Mouse (Mus musculus): ENCODE results near the gene Mpped2. TPM values are rescaled to one million over a fixed set of nuclear protein-coding genes. Genes with fewer than 3 reads are reported as not detected.

Mpped2 gene
- polyA plus RNA-seq, 1 experiment from 2014 or later = 83.9 TPM

DNA sequence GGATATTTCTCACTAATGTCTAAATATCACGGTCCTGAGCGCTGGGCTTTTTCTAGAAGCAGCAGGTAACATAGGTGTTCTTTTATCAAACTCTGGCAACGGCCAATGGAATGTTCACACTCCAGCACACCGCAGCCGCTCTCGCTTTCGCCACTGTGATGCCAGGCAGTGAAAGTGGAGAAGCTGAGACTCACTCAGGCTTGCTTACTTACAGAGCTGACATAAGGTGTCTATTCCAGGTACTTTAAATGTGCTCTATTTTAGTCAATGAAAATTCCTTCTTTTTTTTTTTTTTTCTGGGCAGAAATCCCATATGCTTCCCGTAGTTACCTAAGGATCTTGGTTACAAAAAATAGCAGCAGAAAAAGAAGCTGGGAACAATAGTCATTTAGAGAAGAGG, 18.8 kb upstream of the Mpped2 start:
- no peak overlapping the region for H3K4me2 ChIP-seq (ENCODE audit: low read depth)
- no peak overlapping the region for H3K9ac ChIP-seq (ENCODE audit: low read length)
- no peaks in the 10 kb centered on the region for H3K27me3 ChIP-seq (ENCODE audit: control insufficient read depth, insufficient read depth, low read length)
- H3K27ac ChIP-seq (ENCODE audit: low read depth, low read length) = no peak overlapping the region
- H3K36me3 ChIP-seq (ENCODE audit: control insufficient read depth, insufficient read depth, low read length) = no peaks in the 10 kb centered on the region
- DNase-seq (ENCODE audit: low spot score) = no peak
- 92% methylated on average over 8 of the region's 8 CpGs for WGBS
- H3K4me3 ChIP-seq (ENCODE audit: low read depth, low read length) = no peak overlapping the region
- H3K4me1 ChIP-seq (ENCODE audit: control insufficient read depth, insufficient read depth, low read length) = no peaks in the 10 kb centered on the region
- ATAC-seq (ENCODE audit: insufficient read depth, low FRiP score, low TSS enrichment) = no peak
- H3K9me3 ChIP-seq (ENCODE audit: control insufficient read depth, low read length) = no peaks in the 10 kb centered on the region

DNA sequence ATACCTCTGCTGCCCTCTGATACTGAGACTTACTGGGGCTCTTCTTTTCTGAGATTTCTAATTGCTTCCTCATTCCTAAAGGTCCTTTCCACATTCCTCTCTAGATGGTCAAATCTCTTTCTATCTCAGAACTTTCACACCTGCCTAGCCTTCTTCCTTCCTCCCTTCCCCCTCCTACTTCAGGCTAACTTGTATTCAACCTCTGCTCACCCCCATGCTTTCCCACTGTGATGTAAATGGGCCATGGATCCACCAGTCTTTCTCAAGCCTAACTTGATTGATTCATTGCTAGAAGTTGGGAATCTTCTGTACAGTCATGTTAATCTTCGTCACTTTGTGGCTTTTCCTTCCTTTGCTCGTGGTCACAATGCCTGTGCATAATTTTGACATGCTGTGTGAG, 15.6 kb upstream of the Mpped2 start:
- WGBS = 34% methylated on average over 2 of the region's 2 CpGs
- Histone ChIP-seq H3K4me1 (ENCODE audit: control insufficient read depth, insufficient read depth, low read length) (no peaks in the 10 kb centered on the region), H3K27me3 (ENCODE audit: control insufficient read depth, insufficient read depth, low read length) (no peaks in the 10 kb centered on the region), H3K4me2 (ENCODE audit: low read depth) (no peak overlapping the region), H3K9ac (ENCODE audit: low read length) (no peak overlapping the region), H3K36me3 (ENCODE audit: control insufficient read depth, insufficient read depth, low read length) (no peaks in the 10 kb centered on the region), H3K9me3 (ENCODE audit: control insufficient read depth, low read length) (no peaks in the 10 kb centered on the region), H3K4me3 (ENCODE audit: low read depth, low read length) (no peak overlapping the region), H3K27ac (ENCODE audit: low read depth, low read length) (no peak overlapping the region)
- no peak for DNase-seq (ENCODE audit: low spot score)
- ATAC-seq (ENCODE audit: insufficient read depth, low FRiP score, low TSS enrichment) = no peak

DNA sequence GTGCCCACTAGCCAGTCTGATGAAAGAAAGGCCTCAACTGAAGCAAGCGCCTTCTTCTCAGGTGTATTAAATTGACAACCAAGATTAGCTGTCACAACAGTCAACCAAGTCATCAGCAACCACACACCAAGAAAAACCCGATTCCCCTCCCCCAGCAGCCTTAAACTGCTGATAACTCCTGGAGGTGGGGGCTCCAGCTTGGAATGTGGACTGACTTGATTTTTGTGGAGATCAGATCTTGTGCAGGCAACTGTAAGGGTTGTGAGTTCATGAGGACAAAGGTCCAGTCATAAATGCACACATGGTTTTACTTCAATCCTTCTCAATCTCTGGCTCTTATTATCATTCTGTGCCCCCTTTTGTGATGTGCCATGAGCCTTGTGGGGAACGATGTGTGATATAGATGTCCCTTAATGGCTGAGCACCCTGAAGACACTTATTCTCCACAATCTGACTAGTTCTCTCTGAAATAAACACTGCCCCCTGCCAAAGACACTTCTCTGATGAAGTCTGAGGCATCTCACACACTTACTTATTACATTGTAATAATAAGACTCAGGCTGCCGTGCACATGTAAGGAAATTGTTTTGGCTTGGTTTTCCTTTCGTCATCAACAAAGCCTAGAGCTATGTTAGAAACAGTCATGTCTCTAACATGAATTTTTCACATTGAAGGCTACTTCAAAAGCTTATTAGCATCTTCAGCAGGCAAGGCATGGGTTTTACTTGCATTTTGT, 13.2 kb upstream of the Mpped2 start:
- no peaks in the 10 kb centered on the region for H3K9me3 ChIP-seq (ENCODE audit: control insufficient read depth, low read length)
- no peak overlapping the region for H3K9ac ChIP-seq (ENCODE audit: low read length)
- no peaks in the 10 kb centered on the region for H3K27me3 ChIP-seq (ENCODE audit: control insufficient read depth, insufficient read depth, low read length)
- WGBS = 87% methylated on average over 5 of the region's 5 CpGs
- no peaks in the 10 kb centered on the region for H3K4me1 ChIP-seq (ENCODE audit: control insufficient read depth, insufficient read depth, low read length)
- no peak overlapping the region for H3K27ac ChIP-seq (ENCODE audit: low read depth, low read length)
- no peak overlapping the region for H3K4me2 ChIP-seq (ENCODE audit: low read depth)
- no peak for ATAC-seq (ENCODE audit: insufficient read depth, low FRiP score, low TSS enrichment)
- no peaks in the 10 kb centered on the region for H3K36me3 ChIP-seq (ENCODE audit: control insufficient read depth, insufficient read depth, low read length)
- DNase-seq (ENCODE audit: low spot score) = no peak
- no peak overlapping the region for H3K4me3 ChIP-seq (ENCODE audit: low read depth, low read length)

GRCm38 (mm10) chr2:106683185-106683831, 9.8 kb upstream of the Mpped2 start:
- no peak for ATAC-seq (ENCODE audit: insufficient read depth, low FRiP score, low TSS enrichment)
- no peaks in the 10 kb centered on the region for H3K9me3 ChIP-seq (ENCODE audit: control insufficient read depth, low read length)
- no peak overlapping the region for H3K4me2 ChIP-seq (ENCODE audit: low read depth)
- H3K36me3 ChIP-seq (ENCODE audit: control insufficient read depth, insufficient read depth, low read length) = no peaks in the 10 kb centered on the region
- no peak for DNase-seq (ENCODE audit: low spot score)
- H3K27ac ChIP-seq (ENCODE audit: low read depth, low read length) = no peak overlapping the region
- H3K9ac ChIP-seq (ENCODE audit: low read length) = no peak overlapping the region
- no peaks in the 10 kb centered on the region for H3K27me3 ChIP-seq (ENCODE audit: control insufficient read depth, insufficient read depth, low read length)
- WGBS = 34% methylated on average over 9 of the region's 9 CpGs
- H3K4me1 ChIP-seq (ENCODE audit: control insufficient read depth, insufficient read depth, low read length) = no peaks in the 10 kb centered on the region
- no peak overlapping the region for H3K4me3 ChIP-seq (ENCODE audit: low read depth, low read length)

- no peak overlapping the region for H3K27ac ChIP-seq (ENCODE audit: low read depth, low read length)
- H3K27me3 ChIP-seq (ENCODE audit: control insufficient read depth, insufficient read depth, low read length) = no peaks in the 10 kb centered on the region
- no peak overlapping the region for H3K4me2 ChIP-seq (ENCODE audit: low read depth)
- ATAC-seq (ENCODE audit: insufficient read depth, low FRiP score, low TSS enrichment) (no peak), DNase-seq (ENCODE audit: low spot score) (no peak)
- H3K36me3 ChIP-seq (ENCODE audit: control insufficient read depth, insufficient read depth, low read length) = no peaks in the 10 kb centered on the region
- no peak overlapping the region for H3K9ac ChIP-seq (ENCODE audit: low read length)
- no peaks in the 10 kb centered on the region for H3K4me1 ChIP-seq (ENCODE audit: control insufficient read depth, insufficient read depth, low read length)
- 61% methylated on average over 4 of the region's 4 CpGs for WGBS
- H3K4me3 ChIP-seq (ENCODE audit: low read depth, low read length) = no peak overlapping the region
- H3K9me3 ChIP-seq (ENCODE audit: control insufficient read depth, low read length) = no peaks in the 10 kb centered on the region
Observed at GRCm38 (mm10) chr2:106683832-106684231, 9.2 kb upstream of the Mpped2 start.

DNA sequence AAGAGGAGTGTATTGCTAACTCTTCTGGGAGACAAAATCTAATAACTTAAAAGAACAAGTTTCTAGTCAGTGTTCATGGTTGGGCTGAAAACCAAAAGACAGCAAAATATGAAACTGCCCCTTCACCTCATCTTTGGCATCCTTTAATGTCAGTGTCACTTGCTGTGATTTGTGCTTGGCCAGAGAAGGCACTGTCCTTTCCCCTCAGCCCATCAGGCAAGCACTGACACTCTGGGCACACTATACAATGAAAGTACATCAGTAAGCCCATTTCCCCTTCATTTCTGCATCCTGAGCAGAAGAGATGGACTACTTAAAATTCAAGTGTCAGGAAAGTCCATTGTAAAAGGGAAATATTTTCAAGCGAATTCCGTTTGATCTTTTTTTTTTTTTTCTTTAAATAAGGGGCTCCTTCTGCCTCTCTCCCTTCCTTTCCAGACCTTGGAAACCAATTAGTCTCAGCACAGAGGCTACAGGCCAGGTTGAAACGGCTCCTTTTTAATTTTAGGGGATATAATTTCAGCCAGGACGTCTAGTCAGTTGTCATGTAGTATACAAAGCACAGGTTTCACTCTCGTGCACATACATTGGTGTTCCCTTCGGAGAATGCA, 1.2 kb upstream of the Mpped2 start:
- Histone ChIP-seq H3K36me3 (ENCODE audit: control insufficient read depth, insufficient read depth, low read length) (no peaks in the 10 kb centered on the region), H3K27ac (ENCODE audit: low read depth, low read length) (no peak overlapping the region), H3K4me3 (ENCODE audit: low read depth, low read length) (no peak overlapping the region), H3K9ac (ENCODE audit: low read length) (no peak overlapping the region), H3K4me2 (ENCODE audit: low read depth) (no peak overlapping the region), H3K9me3 (ENCODE audit: control insufficient read depth, low read length) (no peaks in the 10 kb centered on the region), H3K27me3 (ENCODE audit: control insufficient read depth, insufficient read depth, low read length) (no peaks in the 10 kb centered on the region), H3K4me1 (ENCODE audit: control insufficient read depth, insufficient read depth, low read length) (peaks cover 10% of the 10 kb centered on the region)
- ATAC-seq (ENCODE audit: insufficient read depth, low FRiP score, low TSS enrichment) (no peak), DNase-seq (ENCODE audit: low spot score) (no peak)
- WGBS = 7% methylated on average over 6 of the region's 6 CpGs

GRCm38 (mm10) chr2:106692405-106692782, 675 bp upstream of the Mpped2 start:
- Histone ChIP-seq H3K4me3 (ENCODE audit: low read depth, low read length) (peak overlapping the region; percentile 73), H3K9ac (ENCODE audit: low read length) (peak overlapping the region; percentile 95; the same call in 1 of the 2 replicates), H3K9me3 (ENCODE audit: control insufficient read depth, low read length) (no peaks in the 10 kb centered on the region), H3K36me3 (ENCODE audit: control insufficient read depth, insufficient read depth, low read length) (no peaks in the 10 kb centered on the region), H3K27ac (ENCODE audit: low read depth, low read length) (no peak overlapping the region), H3K4me1 (ENCODE audit: control insufficient read depth, insufficient read depth, low read length) (peaks cover 10% of the 10 kb centered on the region), H3K4me2 (ENCODE audit: low read depth) (peak overlapping the region; percentile 65), H3K27me3 (ENCODE audit: control insufficient read depth, insufficient read depth, low read length) (no peaks in the 10 kb centered on the region)
- DNase-seq (ENCODE audit: low spot score) = no peak
- WGBS = under 1% methylated on average over 14 of the region's 14 CpGs
- ATAC-seq (ENCODE audit: insufficient read depth, low FRiP score, low TSS enrichment) = no peak

DNA sequence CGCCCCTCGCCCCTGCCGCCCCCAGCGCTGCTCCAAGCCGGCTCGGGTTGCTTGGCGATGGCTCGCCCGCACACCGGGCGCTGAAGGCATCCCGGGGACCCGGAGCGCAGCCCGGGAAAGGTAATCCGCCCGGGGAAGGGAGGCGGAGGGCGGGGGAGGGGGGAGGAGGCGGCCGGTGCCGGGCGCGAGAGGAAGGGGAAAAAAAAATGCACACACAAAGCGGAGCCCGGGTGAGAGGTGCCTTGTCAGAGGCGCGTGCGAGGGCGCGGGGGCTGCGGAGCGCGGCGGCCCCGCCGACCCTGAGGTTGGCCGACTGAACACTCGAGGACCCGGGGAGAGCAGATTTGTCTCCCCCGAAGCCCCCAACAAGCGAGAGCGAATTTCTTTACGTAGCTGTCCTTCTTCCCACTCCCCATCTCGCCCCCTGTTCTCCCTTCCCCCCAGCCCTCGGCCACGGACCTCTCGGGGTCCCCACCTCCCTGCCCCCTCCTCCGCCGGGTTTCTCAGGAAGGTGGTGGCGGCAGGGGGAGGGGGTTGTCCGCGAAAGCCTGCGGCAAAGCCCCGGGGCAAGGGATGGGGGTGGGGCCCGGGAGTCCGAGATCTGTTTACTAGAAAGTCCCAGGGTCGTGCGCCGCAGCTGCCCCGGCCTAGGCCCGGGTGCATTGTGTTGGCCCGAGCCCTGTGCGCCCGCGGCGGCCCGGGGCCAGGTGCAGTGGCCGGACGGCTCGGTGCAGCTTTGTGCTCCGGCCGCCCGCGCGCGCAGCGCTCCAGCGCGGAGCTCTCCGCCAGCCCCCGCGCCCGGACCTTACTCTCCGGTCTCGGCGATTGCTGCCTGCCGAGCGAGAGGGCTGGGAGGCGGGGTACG, 865 bp downstream of the Mpped2 start:
- Histone ChIP-seq H3K27me3 (ENCODE audit: control insufficient read depth, insufficient read depth, low read length) (no peaks in the 10 kb centered on the region), H3K9me3 (ENCODE audit: control insufficient read depth, low read length) (no peaks in the 10 kb centered on the region), H3K4me1 (ENCODE audit: control insufficient read depth, insufficient read depth, low read length) (peaks cover 10% of the 10 kb centered on the region), H3K27ac (ENCODE audit: low read depth, low read length) (peak overlapping the region; percentile 98), H3K4me2 (ENCODE audit: low read depth) (peak overlapping the region; percentile 65), H3K4me3 (ENCODE audit: low read depth, low read length) (peak overlapping the region; percentile 73), H3K9ac (ENCODE audit: low read length) (peak overlapping the region; percentile 95), H3K36me3 (ENCODE audit: control insufficient read depth, insufficient read depth, low read length) (no peaks in the 10 kb centered on the region)
- WGBS = 0% methylated on average over 71 of the region's 91 CpGs
- ATAC-seq (ENCODE audit: insufficient read depth, low FRiP score, low TSS enrichment) (peak; percentile 75), DNase-seq (ENCODE audit: low spot score) (peak; percentile 80)

All from neural tube, embryonic 11.5 days (tissue).